Mouse (Mus musculus) embryonic facial prominence, embryonic 14.5 days (tissue): Measurements from ENCODE around the gene Tmsb15b2. TPM values are rescaled to one million over a fixed set of nuclear protein-coding genes. Genes with fewer than 3 reads are reported as not detected.
"Not testable (repeated sequence)": the region's sequence is repeated elsewhere in the genome, so short reads cannot be mapped to it uniquely, and the experiment has no call there.

Experiments used
- ATAC-seq: fragments of 200-750 bp; cut with Nextera tagmentation; 2 replicates; pipeline ENCODE4 v1.8.0; 2017; ENCODE audit warnings: low read depth, moderate number of reproducible peaks, moderate TSS enrichment
- DNase-seq: peaks from one replicate; pipeline ENCODE4 v3.0.0-alpha.2; 2015; ENCODE audit warnings: low spot score
- H3K27ac ChIP-seq: fragments of 300-500 bp; sonication (generic); replicated peaks from 2 replicates; pipeline ENCODE4 v1.5.1; 2014; ENCODE audit warnings: low read depth, mild to moderate bottlenecking, low read length, moderate library complexity
- H3K27me3 ChIP-seq: fragments of 300-500 bp; sonication (generic); replicated peaks from 2 replicates; pipeline ENCODE4 v1.6.1; 2014; ENCODE audit warnings: low read length; ENCODE audit not compliant: control insufficient read depth, insufficient read depth
- H3K36me3 ChIP-seq: fragments of 300-500 bp; sonication (generic); 2 replicates; pipeline ENCODE4 v1.6.1; 2014; ENCODE audit warnings: low read length, mixed read lengths; ENCODE audit not compliant: control insufficient read depth, insufficient read depth
- H3K4me1 ChIP-seq: fragments of 300-500 bp; sonication (generic); 2 replicates; pipeline ENCODE4 v1.6.1; 2014; ENCODE audit warnings: antibody characterized with exemption, low read length; ENCODE audit not compliant: control insufficient read depth, insufficient read depth
- H3K4me2 ChIP-seq: fragments of 300-500 bp; sonication (generic); 2 replicates; pipeline ENCODE4 v1.6.1; 2014; ENCODE audit warnings: low read depth, mild to moderate bottlenecking, low read length, moderate library complexity, mixed read lengths
- H3K4me3 ChIP-seq: fragments of 300-500 bp; sonication (generic); 2 replicates; pipeline ENCODE4 v1.5.1; 2014; ENCODE audit warnings: low read depth, mild to moderate bottlenecking, low read length
- H3K9ac ChIP-seq: fragments of 300-500 bp; sonication (generic); 2 replicates; pipeline ENCODE4 v1.6.1; 2014; ENCODE audit warnings: low read depth, mild to moderate bottlenecking, low read length, moderate library complexity, mixed read lengths
- H3K9me3 ChIP-seq: fragments of 300-500 bp; sonication (generic); 2 replicates; pipeline ENCODE4 v1.6.1; 2016; ENCODE audit warnings: low read length; ENCODE audit not compliant: control insufficient read depth
- WGBS: fragments of 180-500 bp; shearing (Covaris S2); extraction: QIAGEN DNeasy Blood & Tissue Kit; methylation state at CpG from one replicate; pipeline ENCODE4 v1.1.7; 2014; 5-methylcytosine and 5-hydroxymethylcytosine counted together
- polyA plus RNA-seq: library from polyadenylated mRNA; unstranded; fragments of >200 nt; fragmentation: Nextera tagmentation; extraction: Ambion mirVana; gene quantifications from 2 replicates; pipeline ENCODE4 v1.2.1, GENCODE M21; 2014

The Tmsb15b2 gene
- 52.9 and 64.3 TPM in 2 replicates for polyA plus RNA-seq

DNA sequence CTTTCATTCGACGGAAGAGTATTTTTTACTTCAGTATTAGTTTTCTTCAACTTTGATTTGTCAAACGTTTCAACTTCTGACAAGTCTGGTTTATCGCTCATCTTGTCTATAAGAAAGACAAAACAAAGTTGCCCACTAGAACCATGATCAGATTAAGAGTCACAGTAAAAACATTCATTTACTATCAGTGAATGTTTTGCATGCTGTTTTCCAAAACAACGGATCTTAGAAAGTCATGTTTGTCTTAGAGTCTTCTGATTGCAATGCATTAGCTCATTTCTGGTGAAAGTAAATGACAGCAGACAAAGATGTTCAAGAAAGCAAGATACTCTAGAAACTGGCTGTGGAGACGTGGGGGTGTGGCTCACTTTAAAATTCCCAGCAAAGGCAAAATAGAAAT is at the start of gene Tmsb15b2:
Gene Tmsb15b2 (minus strand): TSS at position 101 of the 400 bp plus-strand sequence.
- H3K4me2 ChIP-seq: peak within 1 kb of the TSS; percentile 56
- not testable (repeated sequence) for H3K9me3 ChIP-seq, DNase-seq, H3K27me3 ChIP-seq, ATAC-seq, H3K27ac ChIP-seq, H3K36me3 ChIP-seq, H3K4me1 ChIP-seq
- peak within 1 kb of the TSS; percentile 53 for H3K9ac ChIP-seq
- WGBS: 83% methylated on average over 6 of the region's 6 CpGs
- peak within 1 kb of the TSS; percentile 41 for H3K4me3 ChIP-seq

DNA sequence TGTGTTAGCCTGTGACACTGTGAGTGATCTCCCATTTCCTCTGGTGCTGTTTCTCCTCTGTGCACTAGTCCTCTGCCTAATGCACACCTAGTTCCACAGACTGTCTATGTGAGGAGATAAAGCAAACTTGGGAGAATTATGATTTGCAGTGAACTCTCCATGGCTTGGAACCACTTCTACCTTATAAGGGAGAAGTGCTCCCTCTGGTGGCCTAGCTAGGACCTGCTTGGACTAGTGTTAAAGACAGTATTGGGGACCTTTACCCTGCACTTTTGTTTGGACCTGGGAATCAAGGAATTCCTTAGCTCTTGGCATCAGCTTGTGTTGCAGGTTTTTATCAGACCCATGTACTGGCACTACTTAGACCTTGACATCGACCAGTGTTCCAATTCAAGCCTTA is 44.0 kb upstream of the Tmsb15b2 start:
- WGBS: 20% methylated on average over 1 of the region's 1 CpGs
- Histone ChIP-seq H3K27me3 (no peaks in the 10 kb centered on the region), H3K9me3 (no peaks in the 10 kb centered on the region), H3K27ac (no peak overlapping the region), H3K9ac (no peak overlapping the region), H3K4me1 (no peaks in the 10 kb centered on the region), H3K36me3 (no peaks in the 10 kb centered on the region), H3K4me3 (no peak overlapping the region), H3K4me2 (no peak overlapping the region)
- DNase-seq (peak; percentile 65), ATAC-seq (no peak)

DNA sequence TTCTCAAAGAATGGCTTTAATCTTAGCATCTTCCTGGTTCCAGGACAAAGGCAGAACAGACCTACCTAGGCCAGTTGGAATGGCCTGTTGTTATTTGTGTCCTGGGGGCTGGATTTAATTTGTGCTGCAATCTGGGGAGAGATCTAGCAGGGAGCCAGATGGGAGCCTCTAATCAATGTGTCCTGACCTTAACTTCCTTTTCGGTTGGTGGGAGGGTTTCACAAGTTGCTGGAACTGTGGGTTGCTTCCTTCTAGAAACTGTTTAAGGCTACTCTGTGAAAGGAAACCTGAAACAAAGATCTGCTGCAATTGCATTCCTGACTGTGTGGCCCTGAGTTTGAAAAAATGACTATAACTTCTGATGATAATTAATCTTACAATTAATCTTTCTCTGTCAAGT is 42.4 kb upstream of the Tmsb15b2 start:
- 70% methylated on average over 1 of the region's 1 CpGs for WGBS
- H3K36me3 ChIP-seq: 0 out of 2 replicates have a peak, but pooled peaks cover 5% of the 10 kb centered on the region

DNA sequence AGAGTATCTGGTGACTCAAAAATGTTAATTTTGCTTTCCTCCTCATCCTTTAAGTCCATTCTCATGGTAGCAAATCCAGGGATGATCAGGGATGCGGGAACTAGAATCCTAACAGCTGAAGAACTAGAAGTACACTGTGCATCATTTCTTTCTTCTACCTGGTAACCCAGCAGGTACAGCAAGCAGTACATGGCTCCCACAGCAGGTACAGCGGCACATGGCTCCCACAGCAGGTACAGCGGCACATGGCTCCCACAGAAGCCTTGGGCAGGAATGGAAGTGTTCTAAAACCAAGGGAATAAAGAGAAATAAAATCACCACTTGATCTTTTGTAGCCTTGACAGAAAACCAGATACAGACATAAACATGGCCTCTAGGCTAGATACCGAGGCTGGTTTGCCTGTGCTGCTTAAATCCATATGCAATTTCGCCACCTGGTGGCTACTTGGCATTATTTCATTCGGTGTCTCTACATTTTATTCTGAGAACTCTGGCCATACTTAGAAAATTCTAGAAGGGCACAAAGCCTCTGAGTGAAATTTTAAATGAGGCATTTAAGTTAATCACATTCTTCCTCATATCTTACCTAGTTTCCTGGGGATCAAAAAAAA is 39.9 kb upstream of the Tmsb15b2 start:
- Histone ChIP-seq H3K4me3 (no peak overlapping the region), H3K27me3 (no peaks in the 10 kb centered on the region), H3K27ac (no peak overlapping the region), H3K9ac (no peak overlapping the region), H3K4me2 (no peak overlapping the region), H3K4me1 (no peaks in the 10 kb centered on the region), H3K36me3 (peaks cover 10% of the 10 kb centered on the region; the same call in 1 of the 2 replicates), H3K9me3 (no peaks in the 10 kb centered on the region)
- WGBS: 52% methylated on average over 6 of the region's 6 CpGs
- DNase-seq (peak; percentile 81), ATAC-seq (no peak)

More for the DNA sequence above, 42.4 kb upstream of the Tmsb15b2 start:
- no peak for DNase-seq
- Histone ChIP-seq H3K4me3 (no peak overlapping the region), H3K9ac (no peak overlapping the region), H3K4me1 (no peaks in the 10 kb centered on the region), H3K27ac (no peak overlapping the region), H3K27me3 (no peaks in the 10 kb centered on the region), H3K4me2 (no peak overlapping the region), H3K9me3 (no peaks in the 10 kb centered on the region)
- ATAC-seq: no peak

DNA sequence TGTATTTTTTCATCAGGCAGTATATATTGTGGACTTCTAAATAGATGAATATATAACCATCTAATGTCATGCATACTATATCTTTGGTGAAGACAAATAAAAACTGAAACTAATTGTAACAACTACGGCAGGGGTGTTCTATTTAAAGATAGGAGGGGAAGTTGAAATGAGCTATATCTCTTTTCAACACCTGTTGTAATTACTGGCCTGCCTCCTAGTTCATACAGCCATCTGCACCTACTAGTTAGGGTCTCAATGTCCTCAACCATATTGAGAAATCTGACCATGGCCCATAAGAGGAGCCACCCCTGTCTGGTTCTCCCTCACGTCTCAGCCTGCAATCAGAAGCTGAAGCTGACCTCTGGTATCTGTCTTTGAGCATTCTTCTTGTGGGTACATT is 21.0 kb upstream of the Tmsb15b2 start:
- Histone ChIP-seq H3K27me3 (peaks cover 9% of the 10 kb centered on the region), H3K4me2 (no peak overlapping the region), H3K4me1 (no peaks in the 10 kb centered on the region), H3K27ac (no peak overlapping the region), H3K4me3 (no peak overlapping the region), H3K36me3 (no peaks in the 10 kb centered on the region), H3K9me3 (no peaks in the 10 kb centered on the region), H3K9ac (no peak overlapping the region)
- ATAC-seq (no peak), DNase-seq (no peak)
- 78% methylated on average over 2 of the region's 2 CpGs for WGBS

DNA sequence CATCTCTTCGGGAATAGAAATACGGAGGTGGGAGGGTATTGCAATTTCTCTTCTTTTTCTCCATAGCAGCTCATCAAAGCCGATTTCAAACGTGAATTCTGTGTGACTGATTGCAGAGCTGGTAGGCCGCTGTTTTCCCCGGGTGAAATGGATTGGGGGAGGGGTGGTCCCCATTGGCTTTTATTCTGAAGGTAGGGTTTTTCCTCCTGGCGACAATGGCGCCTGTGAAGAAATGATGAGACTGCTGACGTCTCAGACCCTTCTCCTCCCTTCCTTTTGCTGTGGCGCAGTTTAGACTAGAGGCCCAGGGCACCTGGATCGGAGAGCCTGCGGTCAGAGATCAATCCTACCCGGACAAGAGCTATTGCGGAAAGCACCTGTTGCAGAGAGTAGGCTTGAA is 18.3 kb upstream of the Tmsb15b2 start:
- DNase-seq: no peak
- peaks cover 9% of the 10 kb centered on the region for H3K27me3 ChIP-seq
- 27% methylated on average over 14 of the region's 14 CpGs for WGBS

DNA sequence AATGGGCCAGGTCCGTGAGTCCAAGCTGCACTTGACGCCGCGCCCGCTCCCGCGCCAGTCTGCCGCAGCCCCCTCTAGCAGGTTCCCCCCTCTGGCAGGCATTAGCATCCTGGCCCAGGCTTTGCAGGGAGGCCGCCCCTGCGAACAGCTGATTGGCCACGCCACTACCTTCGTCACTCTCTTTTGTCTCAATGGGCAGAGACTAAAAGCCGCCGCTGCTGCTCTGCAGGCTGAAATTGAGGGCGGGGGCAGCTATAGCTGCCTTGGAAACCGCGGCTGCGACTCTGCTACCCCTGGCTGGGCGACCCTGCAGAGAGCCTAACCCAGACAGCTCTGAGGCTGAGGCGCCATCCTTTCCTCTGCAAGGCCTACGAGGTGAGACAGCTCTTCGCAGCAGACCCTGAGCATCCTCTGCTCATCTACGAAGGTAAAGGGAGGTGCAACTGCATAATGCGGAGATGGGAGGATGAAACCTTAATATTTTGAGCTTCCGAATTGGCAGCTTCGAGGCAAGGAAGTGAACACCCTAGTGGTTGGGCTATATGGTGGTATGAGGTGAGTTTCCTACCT is 17.8 kb upstream of the Tmsb15b2 start, which contains the start of gene Zcchc18:
Gene Zcchc18 (plus strand): TSS at position 178 of the 570 bp plus-strand sequence.
- H3K9ac ChIP-seq: peak within 1 kb of the TSS; percentile 57
- WGBS: 21% methylated on average over 24 of the region's 26 CpGs
- H3K4me1 ChIP-seq: no peaks in the 10 kb centered on the region
- peaks cover 9% of the 10 kb centered on the region for H3K27me3 ChIP-seq
- DNase-seq (peak; percentile 91), ATAC-seq (peak; percentile 98)
- H3K4me2 ChIP-seq: peak within 1 kb of the TSS; percentile 62
- H3K36me3 ChIP-seq: no peaks in the 10 kb centered on the region
- H3K27ac ChIP-seq: no peak within 1 kb of the TSS
- H3K9me3 ChIP-seq: no peaks in the 10 kb centered on the region
- H3K4me3 ChIP-seq: peak within 1 kb of the TSS; percentile 43

More for the DNA sequence above, 18.3 kb upstream of the Tmsb15b2 start:
- no peak overlapping the region for H3K27ac ChIP-seq
- H3K36me3 ChIP-seq: no peaks in the 10 kb centered on the region
- peak overlapping the region; percentile 62 for H3K4me2 ChIP-seq
- H3K9me3 ChIP-seq: no peaks in the 10 kb centered on the region
- H3K4me3 ChIP-seq: peak overlapping the region; percentile 43
- peak overlapping the region; percentile 57 for H3K9ac ChIP-seq
- no peaks in the 10 kb centered on the region for H3K4me1 ChIP-seq
- ATAC-seq: no peak

DNA sequence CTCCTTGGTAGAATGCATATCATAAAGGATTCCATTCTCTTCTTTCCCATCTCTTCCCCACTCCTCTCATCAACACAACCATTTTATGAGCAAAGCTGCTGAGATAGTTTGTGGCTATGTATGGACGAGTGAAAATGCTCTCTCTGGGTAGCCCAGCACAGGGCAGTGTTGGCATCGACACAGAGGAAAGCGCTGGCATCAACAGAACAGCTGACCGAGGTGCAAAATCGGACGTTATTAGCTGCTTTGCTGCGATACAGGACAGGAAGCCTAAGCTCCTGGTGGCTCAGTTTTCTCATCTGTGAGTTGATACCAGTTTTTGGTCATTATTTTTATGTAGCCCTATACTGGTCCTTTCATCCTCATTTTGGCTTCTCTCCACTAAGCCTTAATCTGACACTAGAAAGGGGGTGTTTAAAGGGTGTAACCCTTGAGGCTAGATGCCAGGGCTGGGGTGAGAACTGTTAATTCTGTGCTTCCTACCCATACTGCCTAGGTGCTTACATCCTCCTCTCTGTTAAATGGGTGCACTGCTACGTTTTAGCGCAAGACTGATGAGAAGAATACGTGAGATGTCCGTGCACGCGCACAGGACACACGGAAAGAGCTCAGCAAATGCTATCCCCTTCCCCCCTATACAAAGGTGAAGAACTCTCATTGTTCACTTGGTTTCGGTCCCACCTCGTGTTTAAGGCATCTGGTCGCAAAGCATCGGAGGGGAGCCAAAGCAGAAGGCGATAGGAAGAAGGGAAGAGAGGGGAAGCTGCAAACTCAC is 17.1 kb upstream of the Tmsb15b2 start:
- Histone ChIP-seq H3K36me3 (no peaks in the 10 kb centered on the region), H3K9ac (peak overlapping the region; percentile 57), H3K9me3 (no peaks in the 10 kb centered on the region), H3K4me2 (peak overlapping the region; percentile 62), H3K27ac (no peak overlapping the region), H3K27me3 (peaks cover 9% of the 10 kb centered on the region), H3K4me3 (peak overlapping the region; percentile 43), H3K4me1 (no peaks in the 10 kb centered on the region)
- no peak for DNase-seq
- peak; percentile 31; the same call in 1 of the 2 replicates for ATAC-seq
- WGBS: 16% methylated on average over 19 of the region's 19 CpGs
